Comparison of ENCODE assay signal across 30 mouse cellular contexts in the genomic region with DNA sequence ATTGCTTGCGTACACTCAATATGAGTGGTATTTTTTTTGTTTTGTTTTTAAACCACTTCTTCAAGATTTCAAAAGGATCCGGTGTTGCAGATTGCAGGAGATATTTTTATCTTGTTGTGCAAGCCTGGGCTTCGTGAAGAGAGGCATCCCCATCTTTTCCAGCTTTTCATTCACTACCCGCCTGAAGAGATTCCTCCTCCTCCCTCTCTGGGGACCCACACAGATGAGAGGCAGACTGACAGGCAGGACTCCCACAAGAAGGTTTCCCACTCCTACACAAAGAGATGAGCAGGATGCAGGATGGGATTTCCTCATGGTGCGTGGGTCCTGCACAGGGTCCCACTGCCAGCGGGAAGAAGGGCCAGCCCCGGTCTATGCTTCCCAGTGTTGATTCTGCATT.
DNase-seq lines count a peak whose midpoint lies in the region; ATAC-seq and TF ChIP-seq lines count a peak whose summit lies in the region.
"Had no signal": no experiment of that assay in that cellular context is flagged by ENCODE, and none has a peak within 500 bp of the region (broad histone marks: within the 10 kb centered on the region; RNA-seq: fewer than 3 reads in every experiment).

No protein-coding gene starts in this region.

- 61% methylated on average over 7 of the region's 7 CpGs for WGBS in forebrain, postnatal 0 days
- WGBS in forebrain, embryonic 14.5 days: 87% methylated on average over 7 of the region's 7 CpGs
- WGBS in hindbrain, embryonic 12.5 days: 80% methylated on average over 7 of the region's 7 CpGs
- WGBS in hindbrain, postnatal 0 days: 68% methylated on average over 7 of the region's 7 CpGs

- intact Hi-C loops in left cerebral cortex, postnatal 36 days (cut with DNase I): no loop called here
- intact Hi-C loops in left cerebral cortex, postnatal 10 days (cut with DNase I): no loop called here

- H3K4me1 ChIP-seq in forebrain, postnatal 0 days (ENCODE audit: insufficient read depth): peaks cover 39% of the 10 kb centered on the region
- peaks cover 20% of the 10 kb centered on the region for H3K4me1 ChIP-seq in forebrain, embryonic 14.5 days (ENCODE audit: control insufficient read depth, insufficient read depth, low read length)
- H3K4me1 ChIP-seq in hindbrain, embryonic 12.5 days: peaks cover 37% of the 10 kb centered on the region
- peaks cover 17% of the 10 kb centered on the region; the same call in 1 of the 2 replicates for H3K4me1 ChIP-seq in hindbrain, postnatal 0 days (ENCODE audit: insufficient read depth, low read length)

- no peak overlapping the region for H3K4me2 ChIP-seq in forebrain, postnatal 0 days (ENCODE audit: low read depth)
- H3K4me2 ChIP-seq in forebrain, embryonic 14.5 days (ENCODE audit: low read length): no peak overlapping the region
- no peak overlapping the region for H3K4me2 ChIP-seq in hindbrain, embryonic 12.5 days (replicated peaks)
- no peak overlapping the region for H3K4me2 ChIP-seq in hindbrain, postnatal 0 days (ENCODE audit: low read depth, low read length)
- H3K4me2 ChIP-seq: heart, embryonic 13.5 days; hindbrain, embryonic 15.5 days; intestine, embryonic 15.5 days; lung, embryonic 14.5 days; neural tube, embryonic 13.5 days had no signal

- H3K27ac ChIP-seq in forebrain, postnatal 0 days (ENCODE audit: low read depth, low read length): peak overlapping the region; percentile 67
- no peak overlapping the region for H3K27ac ChIP-seq in forebrain, embryonic 14.5 days (ENCODE audit: low read depth, low read length)
- peak overlapping the region; percentile 23; the same call in 1 of the 2 replicates for H3K27ac ChIP-seq in hindbrain, embryonic 12.5 days
- H3K27ac ChIP-seq in hindbrain, postnatal 0 days: no peak overlapping the region
- H3K27ac ChIP-seq: gastrocnemius, adult 2 months; heart, embryonic 13.5 days; hindbrain, embryonic 15.5 days; intestine, embryonic 15.5 days; liver, embryonic 14.5 days; neural tube, embryonic 13.5 days; stomach, postnatal 0 days had no signal

- ATAC-seq in forebrain, postnatal 0 days: no peak
- ATAC-seq in forebrain, embryonic 14.5 days: no peak
- ATAC-seq in hindbrain, embryonic 12.5 days (ENCODE audit: low FRiP score): no peak
- ATAC-seq in hindbrain, postnatal 0 days: no peak
- ATAC-seq: forebrain, embryonic 16.5 days; intestine, embryonic 15.5 days had no signal

- no peaks in the 10 kb centered on the region for H3K9me3 ChIP-seq in forebrain, postnatal 0 days (ENCODE audit: low read length)
- no peaks in the 10 kb centered on the region for H3K9me3 ChIP-seq in forebrain, embryonic 14.5 days (replicated peaks; ENCODE audit: control insufficient read depth, low read length)
- peaks cover 5% of the 10 kb centered on the region; the same call in 1 of the 2 replicates for H3K9me3 ChIP-seq in hindbrain, embryonic 12.5 days (replicated peaks)
- H3K9me3 ChIP-seq in hindbrain, postnatal 0 days (ENCODE audit: low read length): no peaks in the 10 kb centered on the region
- H3K9me3 ChIP-seq: heart, embryonic 13.5 days; hindbrain, embryonic 15.5 days; intestine, embryonic 15.5 days; neural tube, embryonic 13.5 days had no signal

- no peak for TF ChIP-seq CTCF in forebrain, postnatal 0 days (IDR thresholded peaks at IDR 0.05; ENCODE audit: low read depth)
- TF ChIP-seq CTCF in hindbrain, postnatal 0 days (IDR thresholded peaks at IDR 0.05; ENCODE audit: low read depth): no peak

- no peaks in the 10 kb centered on the region for H3K27me3 ChIP-seq in forebrain, postnatal 0 days (ENCODE audit: insufficient read depth, low read length)
- H3K27me3 ChIP-seq in forebrain, embryonic 14.5 days (replicated peaks; ENCODE audit: control insufficient read depth, insufficient read depth, low read length): no peaks in the 10 kb centered on the region
- no peaks in the 10 kb centered on the region for H3K27me3 ChIP-seq in hindbrain, embryonic 12.5 days
- no peaks in the 10 kb centered on the region for H3K27me3 ChIP-seq in hindbrain, postnatal 0 days (ENCODE audit: insufficient read depth, low read length)
- H3K27me3 ChIP-seq: heart, embryonic 13.5 days; hindbrain, embryonic 15.5 days; intestine, embryonic 15.5 days; neural tube, embryonic 13.5 days had no signal

- H3K4me3 ChIP-seq in forebrain, postnatal 0 days (ENCODE audit: low read depth, low read length): no peak overlapping the region
- H3K4me3 ChIP-seq in forebrain, embryonic 14.5 days (ENCODE audit: low read depth, low read length): no peak overlapping the region
- H3K4me3 ChIP-seq in hindbrain, embryonic 12.5 days: no peak overlapping the region
- no peak overlapping the region for H3K4me3 ChIP-seq in hindbrain, postnatal 0 days (ENCODE audit: low read length)
- H3K4me3 ChIP-seq: gastrocnemius, adult 2 months; heart, embryonic 13.5 days; hindbrain, embryonic 15.5 days; intestine, embryonic 15.5 days; neural tube, embryonic 13.5 days had no signal

- DNase-seq in forebrain, postnatal 0 days: peak; percentile 45
- DNase-seq in forebrain, embryonic 14.5 days (ENCODE audit: low spot score): no peak
- no peak for DNase-seq in hindbrain, postnatal 0 days (ENCODE audit: low spot score)
- peak; percentile 24 to 39 for DNase-seq in left cerebral cortex, postnatal 36 days (ENCODE audit: low spot score in 2 of 2)
- no peak for DNase-seq in left cerebral cortex, postnatal 10 days (ENCODE audit: extremely low spot score in 1 of 2, low spot score in 2 of 2)
- peak; percentile 66 for DNase-seq in brain, adult 2 months (ENCODE audit: low read depth, low spot score)
- no peak for DNase-seq in ovary, postnatal 14 days (ENCODE audit: low spot score)
- DNase-seq: adrenal gland, adult 8-10 months; cerebellum, adult 11 months; cerebellum, adult 9-10 months; cerebellum, postnatal 36 days; gastrocnemius, adult 2 months; gastrocnemius, postnatal 36 days; heart, postnatal 14 days; kidney, adult 2 months; kidney, postnatal 36 days; liver; lung, embryonic 14.5 days; lung, postnatal 14 days; thymus, adult 2 months; thymus, postnatal 36 days had no signal

- no peak overlapping the region for H3K9ac ChIP-seq in forebrain, postnatal 0 days
- no peak overlapping the region for H3K9ac ChIP-seq in forebrain, embryonic 14.5 days (ENCODE audit: low read length)
- no peak overlapping the region for H3K9ac ChIP-seq in hindbrain, embryonic 12.5 days
- H3K9ac ChIP-seq in hindbrain, postnatal 0 days (replicated peaks; ENCODE audit: low read length): no peak overlapping the region
- H3K9ac ChIP-seq: heart, embryonic 13.5 days; hindbrain, embryonic 15.5 days; intestine, embryonic 15.5 days; liver, embryonic 14.5 days; lung, embryonic 14.5 days; neural tube, embryonic 13.5 days had no signal

- H3K36me3 ChIP-seq in forebrain, postnatal 0 days (ENCODE audit: insufficient read depth): no peaks in the 10 kb centered on the region
- H3K36me3 ChIP-seq in forebrain, embryonic 14.5 days (ENCODE audit: control insufficient read depth, insufficient read depth, low read length): no peaks in the 10 kb centered on the region
- no peaks in the 10 kb centered on the region for H3K36me3 ChIP-seq in hindbrain, embryonic 12.5 days
- H3K36me3 ChIP-seq in hindbrain, postnatal 0 days (ENCODE audit: insufficient read depth, low read length): no peaks in the 10 kb centered on the region
- H3K36me3 ChIP-seq: G1E; heart, embryonic 13.5 days; hindbrain, embryonic 15.5 days; intestine, embryonic 15.5 days; neural tube, embryonic 13.5 days had no signal

Comparison
In these comparisons a context has a peak if more than half of its experiments do, and no peak if none do; other contexts are left out.
1. DNase-seq: peak in forebrain, postnatal 0 days (single experiment), left cerebral cortex, postnatal 36 days (2 of 2) and brain, adult 2 months (single experiment); none in forebrain, embryonic 14.5 days (single experiment), hindbrain, postnatal 0 days (single experiment), left cerebral cortex, postnatal 10 days (0 of 2) and ovary, postnatal 14 days (single experiment).
2. H3K27ac ChIP-seq: peak in forebrain, postnatal 0 days (single experiment) and hindbrain, embryonic 12.5 days (single experiment); none in forebrain, embryonic 14.5 days (single experiment) and hindbrain, postnatal 0 days (single experiment).